Mouse (Mus musculus): ENCODE measurements around the gene Igsf21. TPM values are rescaled to one million over a fixed set of nuclear protein-coding genes. Genes with fewer than 3 reads are reported as not detected.

Igsf21 gene
- polyA plus RNA-seq, 1 experiment from 2014 or later = 12.7 TPM

- Histone ChIP-seq H3K36me3 (ENCODE audit: control insufficient read depth, insufficient read depth, low read length) (no peaks in the 10 kb centered on the region), H3K4me3 (ENCODE audit: low read depth, low read length) (no peak overlapping the region), H3K4me1 (replicated peaks; ENCODE audit: control insufficient read depth, insufficient read depth, low read length) (peaks cover 5% of the 10 kb centered on the region; the same call in 1 of the 2 replicates), H3K27ac (ENCODE audit: low read depth, low read length) (no peak overlapping the region), H3K4me2 (ENCODE audit: low read depth, low read length, severe bottlenecking) (no peak overlapping the region), H3K27me3 (ENCODE audit: control insufficient read depth, insufficient read depth, low read length) (no peaks in the 10 kb centered on the region), H3K9me3 (ENCODE audit: control insufficient read depth, low read length) (no peaks in the 10 kb centered on the region), H3K9ac (ENCODE audit: low read length) (no peak overlapping the region)
- 14% methylated on average over 9 of the region's 9 CpGs for WGBS
- DNase-seq (ENCODE audit: low spot score) (no peak), ATAC-seq (replicated peaks; ENCODE audit: low FRiP score) (no peak)
These were observed 114.8 kb downstream of the Igsf21 start for GRCm38 (mm10) chr4:140131625-140132321.

GRCm38 (mm10) chr4:140131201-140131600, 115.4 kb downstream of the Igsf21 start:
- Histone ChIP-seq H3K4me3 (ENCODE audit: low read depth, low read length) (no peak overlapping the region), H3K9ac (ENCODE audit: low read length) (no peak overlapping the region), H3K27me3 (ENCODE audit: control insufficient read depth, insufficient read depth, low read length) (no peaks in the 10 kb centered on the region), H3K4me2 (ENCODE audit: low read depth, low read length, severe bottlenecking) (no peak overlapping the region), H3K9me3 (ENCODE audit: control insufficient read depth, low read length) (no peaks in the 10 kb centered on the region), H3K4me1 (replicated peaks; ENCODE audit: control insufficient read depth, insufficient read depth, low read length) (peaks cover 5% of the 10 kb centered on the region; the same call in 1 of the 2 replicates), H3K27ac (ENCODE audit: low read depth, low read length) (no peak overlapping the region), H3K36me3 (ENCODE audit: control insufficient read depth, insufficient read depth, low read length) (no peaks in the 10 kb centered on the region)
- ATAC-seq (replicated peaks; ENCODE audit: low FRiP score) = no peak
- no peak for DNase-seq (ENCODE audit: low spot score)
- 2% methylated on average over 5 of the region's 5 CpGs for WGBS

- no peak overlapping the region for H3K4me2 ChIP-seq (ENCODE audit: low read depth, low read length, severe bottlenecking)
- DNase-seq (ENCODE audit: low spot score) (no peak), ATAC-seq (replicated peaks; ENCODE audit: low FRiP score) (no peak)
- H3K27me3 ChIP-seq (ENCODE audit: control insufficient read depth, insufficient read depth, low read length) = no peaks in the 10 kb centered on the region
- WGBS = 75% methylated on average over 12 of the region's 12 CpGs
- no peak overlapping the region for H3K27ac ChIP-seq (ENCODE audit: low read depth, low read length)
- H3K9ac ChIP-seq (ENCODE audit: low read length) = no peak overlapping the region
- H3K9me3 ChIP-seq (ENCODE audit: control insufficient read depth, low read length) = no peaks in the 10 kb centered on the region
- peaks cover 5% of the 10 kb centered on the region; the same call in 1 of the 2 replicates for H3K4me1 ChIP-seq (replicated peaks; ENCODE audit: control insufficient read depth, insufficient read depth, low read length)
- no peak overlapping the region for H3K4me3 ChIP-seq (ENCODE audit: low read depth, low read length)
- H3K36me3 ChIP-seq (ENCODE audit: control insufficient read depth, insufficient read depth, low read length) = no peaks in the 10 kb centered on the region
These were observed 116.9 kb downstream of the Igsf21 start for GRCm38 (mm10) chr4:140129553-140130275.

- no peak overlapping the region for H3K4me3 ChIP-seq (ENCODE audit: low read depth, low read length)
- 85% methylated on average over 11 of the region's 11 CpGs for WGBS
- H3K27me3 ChIP-seq (ENCODE audit: control insufficient read depth, insufficient read depth, low read length) = no peaks in the 10 kb centered on the region
- H3K9me3 ChIP-seq (ENCODE audit: control insufficient read depth, low read length) = no peaks in the 10 kb centered on the region
- peaks cover 5% of the 10 kb centered on the region; the same call in 1 of the 2 replicates for H3K4me1 ChIP-seq (replicated peaks; ENCODE audit: control insufficient read depth, insufficient read depth, low read length)
- no peak overlapping the region for H3K4me2 ChIP-seq (ENCODE audit: low read depth, low read length, severe bottlenecking)
- DNase-seq (ENCODE audit: low spot score) (no peak), ATAC-seq (replicated peaks; ENCODE audit: low FRiP score) (no peak)
- no peak overlapping the region for H3K27ac ChIP-seq (ENCODE audit: low read depth, low read length)
- no peak overlapping the region for H3K9ac ChIP-seq (ENCODE audit: low read length)
- no peaks in the 10 kb centered on the region for H3K36me3 ChIP-seq (ENCODE audit: control insufficient read depth, insufficient read depth, low read length)
These were observed 118.5 kb downstream of the Igsf21 start for GRCm38 (mm10) chr4:140128116-140128515.

- no peaks in the 10 kb centered on the region for H3K9me3 ChIP-seq (ENCODE audit: control insufficient read depth, low read length)
- H3K4me2 ChIP-seq (ENCODE audit: low read depth, low read length, severe bottlenecking) = no peak overlapping the region
- no peaks in the 10 kb centered on the region for H3K36me3 ChIP-seq (ENCODE audit: control insufficient read depth, insufficient read depth, low read length)
- WGBS = 90% methylated on average over 7 of the region's 7 CpGs
- H3K4me3 ChIP-seq (ENCODE audit: low read depth, low read length) = no peak overlapping the region
- no peak for DNase-seq (ENCODE audit: low spot score)
- no peak overlapping the region for H3K9ac ChIP-seq (ENCODE audit: low read length)
- H3K27me3 ChIP-seq (ENCODE audit: control insufficient read depth, insufficient read depth, low read length) = no peaks in the 10 kb centered on the region
- H3K27ac ChIP-seq (ENCODE audit: low read depth, low read length) = no peak overlapping the region
- ATAC-seq (replicated peaks; ENCODE audit: low FRiP score) = no peak
- no peaks in the 10 kb centered on the region for H3K4me1 ChIP-seq (replicated peaks; ENCODE audit: control insufficient read depth, insufficient read depth, low read length)
These were observed 120.8 kb downstream of the Igsf21 start for GRCm38 (mm10) chr4:140125806-140126205.

- Histone ChIP-seq H3K4me1 (replicated peaks; ENCODE audit: control insufficient read depth, insufficient read depth, low read length) (no peaks in the 10 kb centered on the region), H3K27me3 (ENCODE audit: control insufficient read depth, insufficient read depth, low read length) (no peaks in the 10 kb centered on the region), H3K36me3 (ENCODE audit: control insufficient read depth, insufficient read depth, low read length) (no peaks in the 10 kb centered on the region), H3K9me3 (ENCODE audit: control insufficient read depth, low read length) (no peaks in the 10 kb centered on the region), H3K4me3 (ENCODE audit: low read depth, low read length) (no peak overlapping the region), H3K4me2 (ENCODE audit: low read depth, low read length, severe bottlenecking) (no peak overlapping the region), H3K9ac (ENCODE audit: low read length) (no peak overlapping the region), H3K27ac (ENCODE audit: low read depth, low read length) (no peak overlapping the region)
- WGBS = 91% methylated on average over 5 of the region's 5 CpGs
- ATAC-seq (replicated peaks; ENCODE audit: low FRiP score) (no peak), DNase-seq (ENCODE audit: low spot score) (no peak)
These were observed 124.0 kb downstream of the Igsf21 start for GRCm38 (mm10) chr4:140122534-140122933.

GRCm38 (mm10) chr4:140117275-140117691, 129.3 kb downstream of the Igsf21 start:
- Histone ChIP-seq H3K27ac (ENCODE audit: low read depth, low read length) (no peak overlapping the region), H3K4me2 (ENCODE audit: low read depth, low read length, severe bottlenecking) (no peak overlapping the region), H3K9me3 (ENCODE audit: control insufficient read depth, low read length) (no peaks in the 10 kb centered on the region), H3K9ac (ENCODE audit: low read length) (no peak overlapping the region), H3K4me3 (ENCODE audit: low read depth, low read length) (no peak overlapping the region), H3K36me3 (ENCODE audit: control insufficient read depth, insufficient read depth, low read length) (no peaks in the 10 kb centered on the region), H3K27me3 (ENCODE audit: control insufficient read depth, insufficient read depth, low read length) (no peaks in the 10 kb centered on the region), H3K4me1 (replicated peaks; ENCODE audit: control insufficient read depth, insufficient read depth, low read length) (no peaks in the 10 kb centered on the region)
- ATAC-seq (replicated peaks; ENCODE audit: low FRiP score) (no peak), DNase-seq (ENCODE audit: low spot score) (no peak)
- 89% methylated on average over 7 of the region's 7 CpGs for WGBS

- ATAC-seq (replicated peaks; ENCODE audit: low FRiP score) (no peak), DNase-seq (ENCODE audit: low spot score) (no peak)
- WGBS = 83% methylated on average over 9 of the region's 9 CpGs
- no peak overlapping the region for H3K4me2 ChIP-seq (ENCODE audit: low read depth, low read length, severe bottlenecking)
- H3K9ac ChIP-seq (ENCODE audit: low read length) = no peak overlapping the region
- H3K9me3 ChIP-seq (ENCODE audit: control insufficient read depth, low read length) = no peaks in the 10 kb centered on the region
- no peaks in the 10 kb centered on the region for H3K4me1 ChIP-seq (replicated peaks; ENCODE audit: control insufficient read depth, insufficient read depth, low read length)
- no peak overlapping the region for H3K4me3 ChIP-seq (ENCODE audit: low read depth, low read length)
- H3K27ac ChIP-seq (ENCODE audit: low read depth, low read length) = no peak overlapping the region
- H3K27me3 ChIP-seq (ENCODE audit: control insufficient read depth, insufficient read depth, low read length) = no peaks in the 10 kb centered on the region
- H3K36me3 ChIP-seq (ENCODE audit: control insufficient read depth, insufficient read depth, low read length) = no peaks in the 10 kb centered on the region
These were observed 130.8 kb downstream of the Igsf21 start for GRCm38 (mm10) chr4:140115756-140116155.
